Mouse (Mus musculus): ENCODE measurements at regions not wholly inside any gene's neighbourhood (a gene's known extent, or its start where the extent isn't known, plus 50 kb on each side); places are given as distances from the start of the nearest gene placed in this dataset.

- no peak for TF ChIP-seq CTCF (IDR thresholded peaks at IDR 0.05; ENCODE audit: low read depth)
- no peak for TF ChIP-seq EP300 (IDR thresholded peaks at IDR 0.05; ENCODE audit: low read depth)
Observed at GRCm38 (mm10) chr1:154067856-154068255, 133.1 kb upstream of the Zfp648 start.
